ENCODE assay signal across 9 mouse cellular contexts in genomic region chr10:94210718-94211618, GRCm38 (mm10). TPM values are rescaled to one million over a fixed set of nuclear protein-coding genes. Genes with fewer than 3 reads are reported as not detected.
DNase-seq lines count a peak whose midpoint lies in the region; ATAC-seq lines count a peak whose summit lies in the region.
"Had no signal": no experiment of that assay in that cellular context is flagged by ENCODE, and none has a peak within 500 bp of the region (broad histone marks: within the 10 kb centered on the region; RNA-seq: fewer than 3 reads in every experiment).

No protein-coding gene starts in this region.

- H3K4me2 ChIP-seq in midbrain, embryonic 15.5 days: no peak overlapping the region

- peaks cover 23% of the 10 kb centered on the region for H3K36me3 ChIP-seq in midbrain, embryonic 15.5 days (replicated peaks)

- peak; percentile 90 for ATAC-seq in midbrain, embryonic 15.5 days (replicated peaks)

- H3K9me3 ChIP-seq in midbrain, embryonic 15.5 days: no peaks in the 10 kb centered on the region

- no peaks in the 10 kb centered on the region for H3K27me3 ChIP-seq in midbrain, embryonic 15.5 days (replicated peaks)

- peak overlapping the region; percentile 5; the same call in 1 of the 2 replicates for H3K27ac ChIP-seq in midbrain, embryonic 15.5 days

- intact Hi-C loops in left cerebral cortex, postnatal 4 days (cut with DNase I): loop anchor here (10.0 kb wide), 1 partner anchor 734 kb away; the partner anchor contains the start of gene Plxnc1

- WGBS in midbrain, embryonic 15.5 days: 56% methylated on average over 6 of the region's 6 CpGs

- H3K4me1 ChIP-seq in midbrain, embryonic 15.5 days: 0 out of 2 replicates have a peak, but pooled peaks cover 3% of the 10 kb centered on the region

- peak; percentile 51 to 59 for DNase-seq in cerebellum, postnatal 10 days
- DNase-seq in cerebellum, adult 11-12 months: no peak
- DNase-seq in left cerebral cortex, adult 8-10 months (ENCODE audit: low spot score in 2 of 2): peak; percentile 15 to 32
- no peak for DNase-seq in left cerebral cortex, postnatal 4 days
- peak; percentile 31 for DNase-seq in embryo, embryonic 11 days
- DNase-seq in adrenal gland, adult 2 months: no peak
- DNase-seq in cerebellum, postnatal 4 days (ENCODE audit: low spot score in 2 of 2): no peak
- DNase-seq: adrenal gland, postnatal 25 days had no signal

- no peak overlapping the region for H3K4me3 ChIP-seq in midbrain, embryonic 15.5 days

- H3K9ac ChIP-seq in midbrain, embryonic 15.5 days: no peak overlapping the region

RNA-seq across cellular contexts. Expression of gene Ndufa12, which starts 12.4 kb away (rescaled TPM):
- 100 to 1,000 TPM; 212 to 250 (median 232) TPM for total RNA-seq in left cerebral cortex, adult 8-10 months (2022)
- total RNA-seq in left cerebral cortex, postnatal 4 days (2021): 100 to 1,000 TPM; 178 to 195 TPM
- polyA plus RNA-seq in midbrain, embryonic 15.5 days (2015; fragmentation: Nextera tagmentation; extraction: Ambion mirVana): 289 and 304 TPM in 2 replicates
- total RNA-seq in adrenal gland, adult 2 months (2021): 100 to 1,000 TPM; 406 to 525 TPM
- polyA plus RNA-seq in adrenal gland, adult 2 months (2012; rRNA removed): 18.2 and 24.4 TPM in 2 replicates

Comparison
In these comparisons a context has a peak if more than half of its experiments do, and no peak if none do; other contexts are left out.
1. DNase-seq: peak in cerebellum, postnatal 10 days (2 of 2), left cerebral cortex, adult 8-10 months (2 of 2) and embryo, embryonic 11 days (single experiment); none in cerebellum, adult 11-12 months (single experiment), left cerebral cortex, postnatal 4 days (single experiment), adrenal gland, adult 2 months (single experiment) and cerebellum, postnatal 4 days (0 of 2).